Mouse (Mus musculus) bone marrow macrophage, adult 2 months (primary cell): ENCODE data around the gene Ccdc124.

Experiments used
- CTCF ChIP-seq: IDR thresholded peaks from 2 replicates; pipeline ENCODE4 v1.5.1; 2012; ENCODE audit warnings: low read depth, mild to moderate bottlenecking, low read length, moderate library complexity
- POLR2A ChIP-seq: IDR thresholded peaks from 2 replicates; pipeline ENCODE4 v1.6.1; 2012; ENCODE audit warnings: mild to moderate bottlenecking, low read depth, low read length, borderline replicate concordance

DNA sequence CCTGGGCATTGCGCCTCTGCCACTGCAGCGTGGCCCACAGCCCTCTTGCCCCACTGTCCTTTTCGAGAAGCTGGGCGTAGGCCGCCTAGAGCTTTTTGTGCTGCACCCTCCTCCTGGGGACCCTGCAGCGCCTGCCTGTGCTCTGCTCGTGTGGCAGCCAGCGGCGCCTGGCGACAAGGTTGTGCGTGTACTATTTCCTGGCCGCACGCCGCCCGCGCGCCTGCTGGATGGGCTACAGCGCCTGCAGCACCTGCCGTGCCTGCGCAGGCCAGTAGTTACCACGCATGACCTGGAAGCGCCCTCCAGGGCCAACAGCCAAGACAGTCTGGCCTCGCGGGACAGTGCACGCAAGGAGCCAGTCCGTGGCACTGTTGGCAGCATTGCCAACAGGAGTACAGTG is 39.8 kb upstream of the Ccdc124 start:
- TF ChIP-seq CTCF (no peak), POLR2A (no peak)
